Mouse (Mus musculus): ENCODE results near the gene Zscan20. TPM values are rescaled to one million over a fixed set of nuclear protein-coding genes. Genes with fewer than 3 reads are reported as not detected.
"Not testable (repeated sequence)": the region's sequence is repeated elsewhere in the genome, so short reads cannot be mapped to it uniquely, and the experiment has no call there.

Gene Zscan20
- polyA plus RNA-seq, 1 experiment from 2014 or later = 1.6 TPM

GRCm38 (mm10) chr4:128635451-128635850, 25.6 kb upstream of the Zscan20 start:
- Histone ChIP-seq H3K79me2 (ENCODE audit: inconsistent target) (no peaks in the 10 kb centered on the region), H3K4me3 (ENCODE audit: inconsistent target) (no peak overlapping the region), H3K36me3 (ENCODE audit: inconsistent target) (no peaks in the 10 kb centered on the region), H3K27ac (no peak overlapping the region)
- WGBS (ENCODE audit: missing documents) = 40% methylated on average over 7 of the region's 7 CpGs

GRCm38 (mm10) chr4:128621109-128621508, 11.2 kb upstream of the Zscan20 start:
- H3K36me3 ChIP-seq (ENCODE audit: inconsistent target) = no peaks in the 10 kb centered on the region
- no peak overlapping the region for H3K4me3 ChIP-seq (ENCODE audit: inconsistent target)
- 87% methylated on average over 8 of the region's 8 CpGs for WGBS (ENCODE audit: missing documents)

GRCm38 (mm10) chr4:128620572-128620971, 10.7 kb upstream of the Zscan20 start:
- Histone ChIP-seq H3K79me2 (ENCODE audit: inconsistent target) (no peaks in the 10 kb centered on the region), H3K36me3 (ENCODE audit: inconsistent target) (no peaks in the 10 kb centered on the region), H3K27ac (no peak overlapping the region), H3K4me3 (ENCODE audit: inconsistent target) (no peak overlapping the region)
- 85% methylated on average over 6 of the region's 6 CpGs for WGBS (ENCODE audit: missing documents)

More at GRCm38 (mm10) chr4:128621109-128621508, 11.2 kb upstream of the Zscan20 start:
- Histone ChIP-seq H3K27ac (no peak overlapping the region), H3K79me2 (ENCODE audit: inconsistent target) (no peaks in the 10 kb centered on the region)

DNA sequence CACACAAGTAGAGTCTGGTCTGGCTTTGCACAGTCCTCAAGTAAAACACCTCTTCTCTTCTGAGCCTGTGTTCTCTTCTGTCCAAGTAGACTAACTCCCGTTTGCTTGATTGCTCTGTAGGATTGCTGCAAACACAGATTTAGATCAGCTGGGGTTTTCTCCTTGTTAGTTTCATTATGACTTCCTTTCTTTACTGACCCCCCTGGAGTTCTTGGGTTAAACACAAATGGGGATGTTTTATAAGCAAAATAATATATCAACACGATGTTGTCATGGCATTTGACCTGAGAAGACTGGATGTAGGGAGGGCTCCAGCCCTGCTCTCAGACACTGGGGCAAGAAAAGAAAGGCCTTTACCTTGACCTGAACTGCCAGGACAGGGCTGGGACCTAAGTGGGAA, 9.1 kb upstream of the Zscan20 start:
- no peaks in the 10 kb centered on the region for H3K36me3 ChIP-seq (ENCODE audit: inconsistent target)
- H3K4me3 ChIP-seq (ENCODE audit: inconsistent target) = no peak overlapping the region
- 7% methylated on average over 2 of the region's 2 CpGs for WGBS (ENCODE audit: missing documents)
- H3K79me2 ChIP-seq (ENCODE audit: inconsistent target) = no peaks in the 10 kb centered on the region
- no peak overlapping the region for H3K27ac ChIP-seq

GRCm38 (mm10) chr4:128618246-128618911, 8.5 kb upstream of the Zscan20 start, which contains the start of gene Tlr12:
Gene Tlr12 (minus strand): TSS chr4:128618619.
- 30% methylated on average over 15 of the region's 15 CpGs for WGBS (ENCODE audit: missing documents)
- H3K4me3 ChIP-seq (ENCODE audit: inconsistent target) = no peak within 1 kb of the TSS
- H3K27ac ChIP-seq = no peak within 1 kb of the TSS

GRCm38 (mm10) chr4:128617363-128618120, 7.6 kb upstream of the Zscan20 start:
- no peak overlapping the region for H3K4me3 ChIP-seq (ENCODE audit: inconsistent target)
- H3K36me3 ChIP-seq (ENCODE audit: inconsistent target) = no peaks in the 10 kb centered on the region
- no peaks in the 10 kb centered on the region for H3K79me2 ChIP-seq (ENCODE audit: inconsistent target)
- WGBS (ENCODE audit: missing documents) = 26% methylated on average over 17 of the region's 17 CpGs
- no peak overlapping the region for H3K27ac ChIP-seq

More at GRCm38 (mm10) chr4:128618246-128618911, 8.5 kb upstream of the Zscan20 start, which contains the start of gene Tlr12:
- Histone ChIP-seq H3K36me3 (ENCODE audit: inconsistent target) (no peaks in the 10 kb centered on the region), H3K79me2 (ENCODE audit: inconsistent target) (no peaks in the 10 kb centered on the region)

GRCm38 (mm10) chr4:128615761-128616160, 5.9 kb upstream of the Zscan20 start:
- Histone ChIP-seq H3K27ac (no peak overlapping the region), H3K4me3 (ENCODE audit: inconsistent target) (no peak overlapping the region), H3K36me3 (ENCODE audit: inconsistent target) (no peaks in the 10 kb centered on the region), H3K79me2 (ENCODE audit: inconsistent target) (no peaks in the 10 kb centered on the region)
- 56% methylated on average over 13 of the region's 14 CpGs for WGBS (ENCODE audit: missing documents)

GRCm38 (mm10) chr4:128613326-128613725, 3.4 kb upstream of the Zscan20 start:
- Histone ChIP-seq H3K4me3 (ENCODE audit: inconsistent target) (no peak overlapping the region), H3K79me2 (ENCODE audit: inconsistent target) (no peaks in the 10 kb centered on the region), H3K36me3 (ENCODE audit: inconsistent target) (no peaks in the 10 kb centered on the region), H3K27ac (no peak overlapping the region)
- 26% methylated on average over 8 of the region's 8 CpGs for WGBS (ENCODE audit: missing documents)

- WGBS (ENCODE audit: missing documents) = 79% methylated on average over 2 of the region's 3 CpGs
- not testable (repeated sequence) for H3K4me3 ChIP-seq (ENCODE audit: inconsistent target); H3K79me2 ChIP-seq (ENCODE audit: inconsistent target); H3K27ac ChIP-seq; H3K36me3 ChIP-seq (ENCODE audit: inconsistent target)
These were observed 1.8 kb upstream of the Zscan20 start for GRCm38 (mm10) chr4:128611726-128612125.

GRCm38 (mm10) chr4:128610706-128611105, 808 bp upstream of the Zscan20 start:
- H3K4me3 ChIP-seq (ENCODE audit: inconsistent target) = no peak overlapping the region
- H3K27ac ChIP-seq = no peak overlapping the region
- no peaks in the 10 kb centered on the region for H3K36me3 ChIP-seq (ENCODE audit: inconsistent target)
- H3K79me2 ChIP-seq (ENCODE audit: inconsistent target) = no peaks in the 10 kb centered on the region
- WGBS (ENCODE audit: missing documents) = 54% methylated on average over 10 of the region's 10 CpGs

GRCm38 (mm10) chr4:128609276-128609924, 498 bp downstream of the Zscan20 start:
- peak overlapping the region; percentile 62 for H3K4me3 ChIP-seq (ENCODE audit: inconsistent target)
- H3K27ac ChIP-seq = no peak overlapping the region
- WGBS (ENCODE audit: missing documents) = 19% methylated on average over 24 of the region's 27 CpGs
- no peaks in the 10 kb centered on the region for H3K36me3 ChIP-seq (ENCODE audit: inconsistent target)
- H3K79me2 ChIP-seq (ENCODE audit: inconsistent target) = no peaks in the 10 kb centered on the region

- Histone ChIP-seq H3K79me2 (ENCODE audit: inconsistent target) (no peaks in the 10 kb centered on the region), H3K36me3 (ENCODE audit: inconsistent target) (peaks cover 14% of the 10 kb centered on the region; the same call in 1 of the 2 replicates), H3K4me3 (ENCODE audit: inconsistent target) (no peak overlapping the region), H3K27ac (no peak overlapping the region)
- WGBS (ENCODE audit: missing documents) = 92% methylated on average over 11 of the region's 11 CpGs
These were observed 2.2 kb downstream of the Zscan20 start for GRCm38 (mm10) chr4:128607661-128608060.

- H3K79me2 ChIP-seq (ENCODE audit: inconsistent target) = no peaks in the 10 kb centered on the region
- WGBS (ENCODE audit: missing documents) = 96% methylated on average over 7 of the region's 7 CpGs
- H3K4me3 ChIP-seq (ENCODE audit: inconsistent target) = no peak overlapping the region
- no peak overlapping the region for H3K27ac ChIP-seq
- H3K36me3 ChIP-seq (ENCODE audit: inconsistent target) = peaks cover 14% of the 10 kb centered on the region; the same call in 1 of the 2 replicates
These were observed 3.3 kb downstream of the Zscan20 start for GRCm38 (mm10) chr4:128606586-128606985.

GRCm38 (mm10) chr4:128597801-128598560, 11.9 kb downstream of the Zscan20 start:
- H3K4me3 ChIP-seq (ENCODE audit: inconsistent target) = no peak overlapping the region
- no peaks in the 10 kb centered on the region for H3K79me2 ChIP-seq (ENCODE audit: inconsistent target)
- 89% methylated on average over 12 of the region's 12 CpGs for WGBS (ENCODE audit: missing documents)
- H3K36me3 ChIP-seq (ENCODE audit: inconsistent target) = no peaks in the 10 kb centered on the region; the same call in 1 of the 2 replicates
- no peak overlapping the region for H3K27ac ChIP-seq
